Mouse (Mus musculus) hindbrain, embryonic 14.5 days (tissue): ENCODE measurements at regions not wholly inside any gene's neighbourhood (a gene's known extent, or its start where the extent isn't known, plus 50 kb on each side); places are given as distances from the start of the nearest gene placed in this dataset.

Experiments
- ATAC-seq: fragments of 200-750 bp; cut with Nextera tagmentation; 2 replicates; pipeline ENCODE4 v1.8.0; 2017; ENCODE audit warnings: moderate number of reproducible peaks, mild to moderate bottlenecking, moderate TSS enrichment, moderate library complexity; ENCODE audit not compliant: low FRiP score
- DNase-seq: peaks from one replicate; pipeline ENCODE4 v3.0.0-alpha.2; 2015; ENCODE audit warnings: low spot score
- H3K27ac ChIP-seq: fragments of 300-500 bp; sonication (generic); 2 replicates; pipeline ENCODE4 v1.5.1; 2014; ENCODE audit warnings: mild to moderate bottlenecking, moderate library complexity
- H3K27me3 ChIP-seq: fragments of 300-500 bp; sonication (generic); 2 replicates; pipeline ENCODE4 v1.6.1; 2014; ENCODE audit warnings: mild to moderate bottlenecking, low read length, mixed read lengths; ENCODE audit not compliant: control insufficient read depth, insufficient read depth
- H3K36me3 ChIP-seq: fragments of 300-500 bp; sonication (generic); replicated peaks from 2 replicates; pipeline ENCODE4 v1.6.1; 2014; ENCODE audit not compliant: control insufficient read depth, insufficient read depth
- H3K4me1 ChIP-seq: fragments of 300-500 bp; sonication (generic); replicated peaks from 2 replicates; pipeline ENCODE4 v1.6.1; 2014; ENCODE audit warnings: antibody characterized with exemption, low read length, mixed read lengths; ENCODE audit not compliant: control insufficient read depth, insufficient read depth
- H3K4me2 ChIP-seq: fragments of 300-500 bp; sonication (generic); replicated peaks from 2 replicates; pipeline ENCODE4 v1.6.1; 2014; ENCODE audit warnings: mild to moderate bottlenecking, moderate library complexity
- H3K4me3 ChIP-seq: fragments of 300-500 bp; sonication (generic); replicated peaks from 2 replicates; pipeline ENCODE4 v1.5.1; 2014; ENCODE audit warnings: mild to moderate bottlenecking, low read length
- H3K9ac ChIP-seq: fragments of 300-500 bp; sonication (generic); 2 replicates; pipeline ENCODE4 v1.6.1; 2014
- H3K9me3 ChIP-seq: fragments of 300-500 bp; sonication (generic); 2 replicates; pipeline ENCODE4 v1.6.1; 2016; ENCODE audit warnings: low read length; ENCODE audit not compliant: control insufficient read depth
- WGBS: fragments of 180-500 bp; shearing (Covaris S2); extraction: QIAGEN DNeasy Blood & Tissue Kit; methylation state at CpG from one replicate; pipeline ENCODE4 v1.1.7; 2014; 5-methylcytosine and 5-hydroxymethylcytosine counted together

DNA sequence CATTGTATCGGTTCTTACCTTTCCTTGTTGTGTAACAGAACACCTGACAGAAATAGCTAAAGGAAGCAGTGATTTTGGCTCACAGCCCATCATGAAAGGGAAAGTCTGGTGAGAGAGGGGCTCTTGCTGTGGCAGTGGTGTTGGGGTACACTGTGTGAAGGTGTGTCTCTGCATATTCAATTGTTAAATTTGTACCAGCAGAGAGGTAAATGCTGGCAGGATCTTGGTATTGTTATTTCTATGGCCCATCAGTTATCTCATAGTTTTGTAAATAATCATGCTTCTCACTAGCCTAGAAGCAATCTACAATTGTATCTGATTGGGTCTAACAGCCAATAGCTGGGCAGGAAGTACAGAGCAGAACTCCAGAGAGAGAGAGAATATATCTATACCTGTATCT, 95.7 kb downstream of the Mfap3l start:
- H3K4me3 ChIP-seq, result no peak overlapping the region
- no peaks in the 10 kb centered on the region for H3K27me3 ChIP-seq
- no peak for DNase-seq
- no peaks in the 10 kb centered on the region for H3K36me3 ChIP-seq
- H3K9me3 ChIP-seq, result no peaks in the 10 kb centered on the region
- H3K4me2 ChIP-seq, result no peak overlapping the region
- WGBS, result 90% methylated on average over 1 of the region's 1 CpGs
- H3K9ac ChIP-seq, result no peak overlapping the region
- H3K4me1 ChIP-seq, result no peaks in the 10 kb centered on the region
- H3K27ac ChIP-seq, result no peak overlapping the region
- ATAC-seq, result no peak

DNA sequence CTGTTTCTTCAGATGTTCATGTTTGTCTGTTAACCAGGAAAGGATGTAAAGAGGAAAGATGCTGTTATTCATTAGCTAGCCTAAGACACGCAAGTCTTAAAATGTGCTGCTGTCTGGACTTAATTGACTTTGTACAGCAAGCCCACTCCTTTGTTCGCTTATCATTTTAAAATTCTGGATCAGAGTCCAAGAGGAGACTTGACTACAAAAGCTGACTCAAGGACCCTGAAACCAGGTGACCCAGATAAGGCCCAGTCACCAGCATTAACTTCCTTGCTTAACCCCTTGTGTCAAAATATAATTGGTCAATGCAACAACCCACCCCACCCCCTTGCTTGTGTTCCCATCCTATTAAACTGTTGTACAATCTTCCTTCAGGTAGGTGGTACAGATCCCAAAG, 99.9 kb downstream of the Mfap3l start:
- WGBS, result 91% methylated on average over 2 of the region's 2 CpGs
- ATAC-seq (no peak), DNase-seq (no peak)
- Histone ChIP-seq H3K27ac (no peak overlapping the region), H3K4me1 (no peaks in the 10 kb centered on the region), H3K4me2 (no peak overlapping the region), H3K9me3 (no peaks in the 10 kb centered on the region), H3K9ac (no peak overlapping the region), H3K27me3 (no peaks in the 10 kb centered on the region), H3K4me3 (no peak overlapping the region), H3K36me3 (no peaks in the 10 kb centered on the region)

DNA sequence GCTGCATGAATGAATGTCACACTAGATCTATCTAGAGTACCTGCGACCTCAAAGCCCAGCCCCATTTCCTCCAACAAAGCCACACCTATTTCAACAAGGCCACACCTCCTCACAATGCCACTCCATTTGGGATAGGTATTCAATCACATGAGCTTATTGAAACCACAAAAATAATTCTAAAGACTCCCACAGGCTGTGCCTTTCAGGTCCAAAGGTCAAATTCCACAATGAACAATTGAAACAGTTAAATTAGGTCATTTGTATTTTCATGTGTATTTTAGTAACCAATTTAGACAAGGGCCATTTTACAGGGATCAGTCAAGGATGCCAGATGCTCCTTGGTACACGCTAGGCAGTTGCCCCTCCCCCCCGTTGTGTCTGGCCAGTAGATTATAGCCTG, 103.3 kb downstream of the Mfap3l start:
- Histone ChIP-seq H3K9me3 (no peaks in the 10 kb centered on the region), H3K27ac (no peak overlapping the region), H3K36me3 (no peaks in the 10 kb centered on the region), H3K27me3 (no peaks in the 10 kb centered on the region), H3K9ac (no peak overlapping the region), H3K4me3 (no peak overlapping the region), H3K4me2 (no peak overlapping the region), H3K4me1 (no peaks in the 10 kb centered on the region)
- DNase-seq (no peak), ATAC-seq (no peak)
- WGBS, result 68% methylated on average over 3 of the region's 3 CpGs

DNA sequence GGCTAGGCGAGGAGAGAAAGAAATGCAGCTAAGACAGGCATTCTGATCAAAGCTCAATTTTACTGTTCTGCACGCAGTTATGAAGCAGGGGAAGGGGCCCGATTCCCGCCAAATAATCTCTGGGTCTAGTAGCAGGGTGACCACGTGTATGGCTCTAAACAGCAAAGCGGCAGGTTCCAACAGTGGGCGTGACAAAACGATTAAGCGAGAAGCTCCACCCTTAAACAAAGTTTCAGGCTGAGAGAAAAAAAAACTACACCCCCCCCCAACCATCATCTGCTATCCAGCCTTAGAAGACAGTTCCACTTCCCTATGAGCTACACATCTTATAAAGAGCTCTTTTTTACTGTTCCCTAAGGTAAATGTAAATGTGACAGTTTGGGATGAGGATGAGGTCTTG, 103.8 kb downstream of the Mfap3l start:
- DNase-seq, result no peak
- no peak overlapping the region for H3K4me3 ChIP-seq
- no peak overlapping the region for H3K27ac ChIP-seq
- H3K9ac ChIP-seq, result no peak overlapping the region
- no peaks in the 10 kb centered on the region for H3K27me3 ChIP-seq
- no peaks in the 10 kb centered on the region for H3K36me3 ChIP-seq
- WGBS, result 78% methylated on average over 9 of the region's 9 CpGs
- H3K9me3 ChIP-seq, result no peaks in the 10 kb centered on the region
- no peak overlapping the region for H3K4me2 ChIP-seq
- H3K4me1 ChIP-seq, result no peaks in the 10 kb centered on the region
- ATAC-seq, result no peak

- no peak for ATAC-seq
- Histone ChIP-seq H3K4me3 (no peak overlapping the region), H3K27ac (no peak overlapping the region), H3K9ac (no peak overlapping the region), H3K27me3 (no peaks in the 10 kb centered on the region), H3K36me3 (no peaks in the 10 kb centered on the region), H3K4me1 (no peaks in the 10 kb centered on the region), H3K4me2 (no peak overlapping the region), H3K9me3 (no peaks in the 10 kb centered on the region)
- DNase-seq, result no peak
- 59% methylated on average over 2 of the region's 2 CpGs for WGBS
Observed at GRCm38 (mm10) chr8:60736913-60737312, 104.3 kb downstream of the Mfap3l start.

DNA sequence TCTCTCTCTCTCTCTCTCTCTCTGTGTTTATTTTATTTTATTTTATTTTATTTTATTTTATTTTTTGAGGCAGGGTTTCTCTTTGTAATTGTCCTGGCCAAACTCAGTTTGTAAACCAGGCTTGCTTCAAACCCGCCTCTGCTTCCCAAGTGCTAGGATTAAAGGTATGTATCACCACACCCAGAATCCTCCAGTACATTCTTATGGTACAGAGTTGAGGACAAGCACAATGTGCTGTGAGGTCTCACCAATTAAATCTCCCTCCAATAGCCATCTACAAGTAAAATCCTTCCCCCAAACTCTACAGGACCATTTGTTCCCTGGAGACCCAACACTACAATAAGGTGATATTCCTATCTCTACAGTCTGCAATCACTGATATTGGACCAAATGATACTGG, 105.0 kb downstream of the Mfap3l start:
- Histone ChIP-seq H3K27ac (no peak overlapping the region), H3K9me3 (no peaks in the 10 kb centered on the region), H3K9ac (no peak overlapping the region), H3K4me3 (no peak overlapping the region), H3K36me3 (no peaks in the 10 kb centered on the region), H3K4me1 (no peaks in the 10 kb centered on the region), H3K4me2 (no peak overlapping the region), H3K27me3 (no peaks in the 10 kb centered on the region)
- WGBS, result 100% methylated on average over 1 of the region's 1 CpGs
- no peak for DNase-seq
- ATAC-seq, result no peak

GRCm38 (mm10) chr8:60745877-60746276, 113.2 kb downstream of the Mfap3l start:
- no peak overlapping the region for H3K4me3 ChIP-seq
- DNase-seq, result no peak
- H3K4me1 ChIP-seq, result no peaks in the 10 kb centered on the region
- H3K9ac ChIP-seq, result no peak overlapping the region
- WGBS, result 95% methylated on average over 2 of the region's 2 CpGs
- H3K27me3 ChIP-seq, result no peaks in the 10 kb centered on the region
- H3K27ac ChIP-seq, result no peak overlapping the region
- no peak for ATAC-seq
- no peaks in the 10 kb centered on the region for H3K9me3 ChIP-seq
- no peaks in the 10 kb centered on the region for H3K36me3 ChIP-seq
- H3K4me2 ChIP-seq, result no peak overlapping the region

DNA sequence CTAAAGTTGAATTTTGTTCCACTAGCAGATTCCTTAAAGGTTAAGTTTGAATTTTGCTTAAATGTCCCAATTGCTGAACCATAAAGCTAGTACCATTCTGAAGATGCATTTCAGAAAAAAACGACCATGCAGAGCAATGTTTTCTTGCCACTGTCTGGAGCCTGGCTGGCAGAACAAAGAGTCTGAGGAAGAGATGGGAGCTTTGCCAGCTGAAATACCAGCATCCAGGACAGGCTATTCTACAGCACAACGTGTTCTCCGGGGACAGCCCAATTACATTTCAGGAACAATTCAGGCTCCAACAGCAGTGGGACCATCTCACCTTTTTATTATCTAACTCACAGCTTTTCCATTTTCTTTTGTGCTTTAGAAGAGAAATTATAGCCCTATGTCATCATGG, 113.9 kb downstream of the Mfap3l start:
- Histone ChIP-seq H3K9ac (no peak overlapping the region), H3K4me2 (no peak overlapping the region), H3K27me3 (no peaks in the 10 kb centered on the region), H3K27ac (no peak overlapping the region), H3K36me3 (no peaks in the 10 kb centered on the region), H3K9me3 (no peaks in the 10 kb centered on the region), H3K4me3 (no peak overlapping the region), H3K4me1 (no peaks in the 10 kb centered on the region)
- ATAC-seq (no peak), DNase-seq (no peak)
- 68% methylated on average over 3 of the region's 3 CpGs for WGBS

- H3K9me3 ChIP-seq, result no peaks in the 10 kb centered on the region
- H3K9ac ChIP-seq, result no peak overlapping the region
- H3K27me3 ChIP-seq, result no peaks in the 10 kb centered on the region
- 87% methylated on average over 18 of the region's 18 CpGs for WGBS
- H3K4me1 ChIP-seq, result no peaks in the 10 kb centered on the region
- H3K4me2 ChIP-seq, result no peak overlapping the region
- no peak overlapping the region for H3K27ac ChIP-seq
- DNase-seq, result no peak
- ATAC-seq, result no peak
- H3K4me3 ChIP-seq, result no peak overlapping the region
- H3K36me3 ChIP-seq, result no peaks in the 10 kb centered on the region
Observed at GRCm38 (mm10) chr8:60755704-60756415, 123.2 kb downstream of the Mfap3l start.

- no peak overlapping the region for H3K9ac ChIP-seq
- H3K4me2 ChIP-seq, result no peak overlapping the region
- ATAC-seq, result no peak
- DNase-seq, result no peak
- no peaks in the 10 kb centered on the region for H3K36me3 ChIP-seq
- no peaks in the 10 kb centered on the region for H3K27me3 ChIP-seq
- no peaks in the 10 kb centered on the region for H3K9me3 ChIP-seq
- no peaks in the 10 kb centered on the region for H3K4me1 ChIP-seq
- WGBS, result 94% methylated on average over 7 of the region's 7 CpGs
- H3K27ac ChIP-seq, result no peak overlapping the region
- no peak overlapping the region for H3K4me3 ChIP-seq
Observed at GRCm38 (mm10) chr8:60763959-60764358, 126.3 kb upstream of the Hpf1 start.
